Mouse (Mus musculus): ENCODE measurements around the gene Epha1. TPM values are rescaled to one million over a fixed set of nuclear protein-coding genes. Genes with fewer than 3 reads are reported as not detected.

Gene Epha1
- 7.3 and 8.4 TPM in 2 replicates for polyA plus RNA-seq (2015; fragmentation: Nextera tagmentation; extraction: Ambion mirVana)

DNA sequence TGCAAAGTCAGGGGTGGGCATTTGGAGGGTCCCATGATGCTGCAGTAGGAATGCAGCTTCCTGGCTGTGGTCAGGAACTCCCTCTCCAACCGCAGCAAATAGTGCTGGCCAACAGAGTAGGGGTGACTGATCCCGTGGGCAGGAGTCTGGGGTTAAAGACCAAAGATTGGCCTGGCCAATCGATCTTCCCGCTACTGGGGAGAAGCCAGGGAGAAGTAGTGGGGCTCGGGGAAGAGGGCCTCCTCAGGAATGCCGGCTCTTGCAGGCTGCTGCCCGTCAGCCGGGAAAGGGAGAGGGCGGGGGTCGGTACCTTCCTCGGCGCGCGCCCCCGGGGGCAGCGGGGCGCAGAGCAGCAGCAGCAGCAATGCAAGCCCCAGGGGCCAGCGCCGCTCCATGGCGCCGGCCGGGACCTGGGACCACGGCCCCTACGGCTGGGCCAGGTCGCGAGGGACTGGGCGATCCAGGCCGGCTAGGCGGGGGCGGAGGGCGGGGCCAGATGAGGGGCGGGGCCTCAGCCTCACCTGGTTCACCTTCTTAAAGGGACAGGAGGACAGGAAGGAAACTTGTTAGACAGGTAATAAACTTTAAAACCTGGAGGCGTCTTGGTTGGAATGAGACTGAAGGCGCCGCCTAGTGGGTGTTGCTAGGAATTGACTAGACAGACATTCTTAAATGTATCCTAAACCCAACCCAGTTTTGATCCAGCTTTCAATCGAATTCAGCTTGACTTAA is at the start of gene Epha1:
Gene Epha1, minus strand, starts transcription at position 453 of the 732 bp plus-strand sequence.
- H3K4me2 ChIP-seq (ENCODE audit: low read depth, low read length), result peak within 1 kb of the TSS; percentile 66
- H3K36me3 ChIP-seq (ENCODE audit: control insufficient read depth, insufficient read depth), result no peaks in the 10 kb centered on the region
- H3K9ac ChIP-seq (ENCODE audit: low read depth, low read length), result peak within 1 kb of the TSS; percentile 52
- peak within 1 kb of the TSS; percentile 87 for H3K27ac ChIP-seq (ENCODE audit: low read length)
- H3K4me1 ChIP-seq (ENCODE audit: control insufficient read depth, low read depth, low read length), result no peaks in the 10 kb centered on the region; the same call in 1 of the 2 replicates
- WGBS (ENCODE audit: insufficient replicate concordance), result under 1% methylated on average over 34 of the region's 36 CpGs
- ATAC-seq (ENCODE audit: low read depth), result peak; percentile 85
- no peaks in the 10 kb centered on the region for H3K9me3 ChIP-seq (replicated peaks; ENCODE audit: control insufficient read depth, low read length)
- no peaks in the 10 kb centered on the region for H3K27me3 ChIP-seq (ENCODE audit: control insufficient read depth, insufficient read depth, low read depth, low read length)
- H3K4me3 ChIP-seq (ENCODE audit: low read depth, low read length), result peak within 1 kb of the TSS; percentile 58

DNA sequence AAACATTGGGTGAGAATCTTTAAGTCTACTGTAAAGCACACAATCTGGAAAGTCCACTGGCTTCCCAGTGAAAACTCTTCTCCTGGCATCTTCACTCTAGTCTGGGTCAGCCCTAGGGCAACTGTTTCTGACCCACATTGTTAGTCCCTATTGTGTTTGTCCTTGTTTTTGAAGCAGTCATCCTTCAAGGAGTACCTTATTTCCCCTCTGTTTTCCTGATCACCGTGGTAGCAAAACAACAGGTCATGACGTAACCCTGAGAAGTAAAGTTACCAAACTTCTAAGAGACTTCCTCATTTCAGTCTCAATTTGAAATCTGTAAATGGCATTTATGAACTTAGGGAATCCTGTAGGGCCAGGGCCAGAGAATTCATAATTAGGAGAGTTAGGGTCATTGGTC is 48.4 kb upstream of the Epha1 start:
- Histone ChIP-seq H3K4me2 (ENCODE audit: low read depth, low read length) (no peak overlapping the region), H3K36me3 (ENCODE audit: control insufficient read depth, insufficient read depth) (no peaks in the 10 kb centered on the region), H3K27me3 (ENCODE audit: control insufficient read depth, insufficient read depth, low read depth, low read length) (no peaks in the 10 kb centered on the region), H3K4me3 (ENCODE audit: low read depth, low read length) (no peak overlapping the region), H3K4me1 (ENCODE audit: control insufficient read depth, low read depth, low read length) (no peaks in the 10 kb centered on the region), H3K27ac (ENCODE audit: low read length) (no peak overlapping the region), H3K9ac (ENCODE audit: low read depth, low read length) (no peak overlapping the region), H3K9me3 (replicated peaks; ENCODE audit: control insufficient read depth, low read length) (no peaks in the 10 kb centered on the region)
- ATAC-seq (ENCODE audit: low read depth), result no peak
- 28% methylated on average over 2 of the region's 2 CpGs for WGBS (ENCODE audit: insufficient replicate concordance)

DNA sequence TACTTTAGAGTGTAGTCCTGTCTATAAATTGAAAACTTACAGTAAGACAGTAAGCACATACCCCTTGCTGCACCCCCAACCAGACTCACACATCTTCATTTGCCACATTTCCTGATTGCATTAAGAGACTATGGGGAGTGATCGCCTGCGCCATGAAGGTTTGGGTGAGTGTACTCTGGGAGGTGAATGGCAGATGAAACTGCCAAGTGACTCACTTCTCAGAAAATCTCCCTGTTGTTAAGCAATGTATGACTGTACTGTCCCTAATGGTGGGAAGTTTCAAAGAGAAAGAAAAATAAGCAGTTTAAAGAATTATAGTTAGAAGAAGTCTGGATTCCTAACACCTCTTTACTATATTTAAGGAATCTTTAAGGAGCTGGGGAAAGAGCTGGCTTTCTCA is 46.4 kb upstream of the Epha1 start:
- Histone ChIP-seq H3K4me3 (ENCODE audit: low read depth, low read length) (no peak overlapping the region), H3K4me2 (ENCODE audit: low read depth, low read length) (no peak overlapping the region), H3K27ac (ENCODE audit: low read length) (no peak overlapping the region), H3K36me3 (ENCODE audit: control insufficient read depth, insufficient read depth) (no peaks in the 10 kb centered on the region), H3K9me3 (replicated peaks; ENCODE audit: control insufficient read depth, low read length) (no peaks in the 10 kb centered on the region), H3K27me3 (ENCODE audit: control insufficient read depth, insufficient read depth, low read depth, low read length) (no peaks in the 10 kb centered on the region), H3K4me1 (ENCODE audit: control insufficient read depth, low read depth, low read length) (no peaks in the 10 kb centered on the region), H3K9ac (ENCODE audit: low read depth, low read length) (no peak overlapping the region)
- 53% methylated on average over 2 of the region's 2 CpGs for WGBS (ENCODE audit: insufficient replicate concordance)
- no peak for ATAC-seq (ENCODE audit: low read depth)

DNA sequence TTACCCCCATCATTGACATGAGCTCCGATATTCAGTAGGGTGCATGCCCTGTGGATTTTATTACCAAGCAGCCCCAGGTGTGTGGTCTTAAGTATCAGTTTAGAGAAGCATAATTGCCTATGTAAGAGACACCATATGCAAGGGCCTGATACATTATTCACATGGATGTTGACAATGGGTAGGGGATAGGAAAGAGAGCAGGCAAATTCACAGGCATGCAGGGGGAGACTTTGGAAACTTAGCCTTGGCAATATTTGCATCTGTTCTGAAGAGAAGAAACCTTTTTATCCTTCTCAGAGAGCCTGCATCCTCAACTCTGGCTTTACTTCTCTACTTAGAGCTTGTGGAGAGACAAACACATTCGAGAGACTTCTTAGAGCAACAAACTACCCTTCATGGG is 32.1 kb upstream of the Epha1 start, which contains the start of gene Tas2r135:
Gene Tas2r135, plus strand, starts transcription at position 301 of the 400 bp plus-strand sequence.
- 48% methylated on average over 2 of the region's 2 CpGs for WGBS (ENCODE audit: insufficient replicate concordance)
- Histone ChIP-seq H3K4me3 (ENCODE audit: low read depth, low read length) (no peak within 1 kb of the TSS), H3K9me3 (replicated peaks; ENCODE audit: control insufficient read depth, low read length) (no peaks in the 10 kb centered on the region), H3K27me3 (ENCODE audit: control insufficient read depth, insufficient read depth, low read depth, low read length) (no peaks in the 10 kb centered on the region), H3K27ac (ENCODE audit: low read length) (no peak within 1 kb of the TSS), H3K36me3 (ENCODE audit: control insufficient read depth, insufficient read depth) (no peaks in the 10 kb centered on the region), H3K4me1 (ENCODE audit: control insufficient read depth, low read depth, low read length) (no peaks in the 10 kb centered on the region), H3K9ac (ENCODE audit: low read depth, low read length) (no peak within 1 kb of the TSS), H3K4me2 (ENCODE audit: low read depth, low read length) (no peak within 1 kb of the TSS)
- no peak for ATAC-seq (ENCODE audit: low read depth)

DNA sequence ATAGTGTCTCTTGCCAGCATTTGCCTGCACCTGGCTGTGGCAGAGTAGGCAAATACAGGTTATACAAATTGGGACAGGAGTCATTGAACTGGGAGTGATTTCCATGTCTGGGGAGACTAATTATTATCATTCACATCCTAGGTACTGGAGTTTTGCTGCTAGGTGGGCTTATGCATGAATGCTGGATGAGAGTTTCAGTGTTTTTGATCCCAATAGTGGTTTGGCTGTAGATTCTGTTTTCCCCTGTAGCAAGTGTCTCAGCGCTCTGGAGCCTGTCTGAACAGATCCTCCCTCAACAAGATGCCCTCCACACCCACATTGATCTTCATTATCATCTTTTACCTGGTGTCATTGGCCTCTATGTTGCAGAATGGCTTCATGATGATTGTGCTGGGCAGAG is 26.9 kb upstream of the Epha1 start, which contains the start of gene Tas2r143:
Gene Tas2r143, plus strand, starts transcription at position 301 of the 400 bp plus-strand sequence.
- WGBS (ENCODE audit: insufficient replicate concordance), result 69% methylated on average over 1 of the region's 1 CpGs
- H3K27me3 ChIP-seq (ENCODE audit: control insufficient read depth, insufficient read depth, low read depth, low read length), result no peaks in the 10 kb centered on the region
- no peak within 1 kb of the TSS for H3K4me3 ChIP-seq (ENCODE audit: low read depth, low read length)

DNA sequence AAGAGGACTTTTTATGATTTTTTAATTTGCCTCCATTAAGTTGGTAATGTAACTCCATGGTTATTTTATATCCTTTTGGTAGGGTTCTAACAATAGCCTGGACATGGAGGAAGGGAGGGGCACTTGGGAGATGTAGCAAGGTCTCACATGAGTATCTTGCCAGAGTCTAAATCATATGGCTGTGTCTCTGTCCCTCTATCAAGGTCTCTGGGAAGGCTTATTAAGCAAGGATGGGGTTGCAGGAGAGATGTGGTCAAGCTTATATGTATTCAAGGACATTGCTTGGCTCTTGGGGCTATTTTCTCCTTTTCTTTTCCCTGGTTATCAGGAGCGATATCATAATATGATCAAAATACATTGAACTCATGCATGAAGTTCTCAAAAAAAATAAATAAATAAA is 25.9 kb upstream of the Epha1 start:
- Histone ChIP-seq H3K27me3 (ENCODE audit: control insufficient read depth, insufficient read depth, low read depth, low read length) (no peaks in the 10 kb centered on the region), H3K9ac (ENCODE audit: low read depth, low read length) (no peak overlapping the region), H3K4me2 (ENCODE audit: low read depth, low read length) (no peak overlapping the region), H3K36me3 (ENCODE audit: control insufficient read depth, insufficient read depth) (no peaks in the 10 kb centered on the region), H3K27ac (ENCODE audit: low read length) (no peak overlapping the region), H3K4me3 (ENCODE audit: low read depth, low read length) (no peak overlapping the region), H3K9me3 (replicated peaks; ENCODE audit: control insufficient read depth, low read length) (no peaks in the 10 kb centered on the region), H3K4me1 (ENCODE audit: control insufficient read depth, low read depth, low read length) (no peaks in the 10 kb centered on the region; the same call in 1 of the 2 replicates)
- ATAC-seq (ENCODE audit: low read depth), result no peak
- WGBS (ENCODE audit: insufficient replicate concordance), result 71% methylated on average over 1 of the region's 1 CpGs

More for the DNA sequence above, 26.9 kb upstream of the Epha1 start, which contains the start of gene Tas2r143:
- ATAC-seq (ENCODE audit: low read depth), result no peak
- no peaks in the 10 kb centered on the region for H3K9me3 ChIP-seq (replicated peaks; ENCODE audit: control insufficient read depth, low read length)
- H3K36me3 ChIP-seq (ENCODE audit: control insufficient read depth, insufficient read depth), result no peaks in the 10 kb centered on the region
- no peak within 1 kb of the TSS for H3K4me2 ChIP-seq (ENCODE audit: low read depth, low read length)
- no peaks in the 10 kb centered on the region; the same call in 1 of the 2 replicates for H3K4me1 ChIP-seq (ENCODE audit: control insufficient read depth, low read depth, low read length)
- H3K27ac ChIP-seq (ENCODE audit: low read length), result no peak within 1 kb of the TSS
- H3K9ac ChIP-seq (ENCODE audit: low read depth, low read length), result no peak within 1 kb of the TSS

DNA sequence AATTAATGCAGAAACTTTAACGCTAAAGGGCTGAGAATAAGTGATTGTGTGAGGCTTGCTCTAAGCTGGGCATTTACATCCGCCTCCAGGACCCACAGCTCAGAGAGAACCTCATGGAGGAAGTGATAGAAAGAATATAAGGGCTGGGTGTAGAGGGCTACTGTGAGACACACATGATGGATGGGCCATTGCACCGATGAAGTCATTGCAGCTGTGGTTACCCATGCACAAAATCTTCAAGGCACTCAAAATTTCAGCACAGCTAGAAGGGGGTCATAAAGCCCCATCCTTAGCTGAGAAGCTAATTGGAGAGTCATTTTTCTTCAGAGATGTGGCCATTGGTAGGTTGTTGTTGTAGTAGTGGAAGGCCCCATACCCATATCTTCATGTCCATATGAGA is 25.2 kb upstream of the Epha1 start:
- Histone ChIP-seq H3K4me3 (ENCODE audit: low read depth, low read length) (no peak overlapping the region), H3K27ac (ENCODE audit: low read length) (no peak overlapping the region), H3K9ac (ENCODE audit: low read depth, low read length) (no peak overlapping the region), H3K4me2 (ENCODE audit: low read depth, low read length) (no peak overlapping the region), H3K9me3 (replicated peaks; ENCODE audit: control insufficient read depth, low read length) (no peaks in the 10 kb centered on the region), H3K4me1 (ENCODE audit: control insufficient read depth, low read depth, low read length) (no peaks in the 10 kb centered on the region; the same call in 1 of the 2 replicates), H3K27me3 (ENCODE audit: control insufficient read depth, insufficient read depth, low read depth, low read length) (no peaks in the 10 kb centered on the region), H3K36me3 (ENCODE audit: control insufficient read depth, insufficient read depth) (no peaks in the 10 kb centered on the region)
- no peak for ATAC-seq (ENCODE audit: low read depth)
- WGBS (ENCODE audit: insufficient replicate concordance), result 42% methylated on average over 3 of the region's 3 CpGs

DNA sequence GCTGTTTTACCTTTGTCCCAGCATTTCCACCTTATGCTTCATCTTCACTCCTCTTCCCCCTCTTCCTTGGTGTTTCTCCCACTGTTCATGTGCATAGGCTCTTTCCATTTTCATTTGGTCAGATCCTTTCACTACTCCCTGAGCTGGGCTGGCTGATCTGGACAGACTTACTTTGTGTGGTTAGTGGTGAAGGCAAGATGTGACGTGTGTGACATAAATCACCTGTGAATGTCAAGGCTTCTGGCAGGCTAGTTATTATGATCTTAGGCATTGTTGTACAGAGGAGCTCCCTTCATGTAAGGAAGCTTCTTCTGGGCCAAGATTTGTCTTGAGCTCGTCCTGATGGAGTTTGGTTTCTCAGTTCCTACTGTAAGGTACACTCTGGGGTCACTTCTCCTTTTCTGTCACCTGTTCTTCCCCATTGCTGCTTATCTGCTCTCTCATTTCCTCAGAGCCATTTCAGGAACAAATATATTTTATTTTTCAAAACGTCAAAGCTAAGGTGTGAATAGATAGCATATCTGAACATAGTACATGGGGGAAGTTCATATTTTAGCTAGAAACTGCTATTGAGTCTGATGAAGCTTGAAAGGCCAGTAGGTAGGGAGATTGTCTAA is 24.1 kb upstream of the Epha1 start:
- Histone ChIP-seq H3K27me3 (ENCODE audit: control insufficient read depth, insufficient read depth, low read depth, low read length) (no peaks in the 10 kb centered on the region), H3K27ac (ENCODE audit: low read length) (no peak overlapping the region), H3K9ac (ENCODE audit: low read depth, low read length) (no peak overlapping the region), H3K4me2 (ENCODE audit: low read depth, low read length) (no peak overlapping the region), H3K36me3 (ENCODE audit: control insufficient read depth, insufficient read depth) (no peaks in the 10 kb centered on the region), H3K4me1 (ENCODE audit: control insufficient read depth, low read depth, low read length) (no peaks in the 10 kb centered on the region; the same call in 1 of the 2 replicates), H3K4me3 (ENCODE audit: low read depth, low read length) (no peak overlapping the region), H3K9me3 (replicated peaks; ENCODE audit: control insufficient read depth, low read length) (no peaks in the 10 kb centered on the region)
- ATAC-seq (ENCODE audit: low read depth), result no peak
- WGBS (ENCODE audit: insufficient replicate concordance), result 19% methylated on average over 3 of the region's 3 CpGs

All from liver, embryonic 16.5 days (tissue).